Mouse (Mus musculus) testis, adult 2 months (tissue): ENCODE data around the gene Olfr763.

Experiments used
- CTCF ChIP-seq: fragments of 200-500 bp; IDR thresholded peaks from 2 replicates; pipeline ENCODE4 v1.5.1; 2012; ENCODE audit warnings: low read depth, mild to moderate bottlenecking, inconsistent platforms, low read length, moderate library complexity; ENCODE audit not compliant: control insufficient read depth, insufficient read depth, insufficient replicate concordance
- POLR2A ChIP-seq: fragments of 200-500 bp; IDR thresholded peaks from 2 replicates; pipeline ENCODE4 v1.6.1; 2012; ENCODE audit warnings: low read depth, mild to moderate bottlenecking, inconsistent platforms, low read length, moderate library complexity; ENCODE audit not compliant: control insufficient read depth

DNA sequence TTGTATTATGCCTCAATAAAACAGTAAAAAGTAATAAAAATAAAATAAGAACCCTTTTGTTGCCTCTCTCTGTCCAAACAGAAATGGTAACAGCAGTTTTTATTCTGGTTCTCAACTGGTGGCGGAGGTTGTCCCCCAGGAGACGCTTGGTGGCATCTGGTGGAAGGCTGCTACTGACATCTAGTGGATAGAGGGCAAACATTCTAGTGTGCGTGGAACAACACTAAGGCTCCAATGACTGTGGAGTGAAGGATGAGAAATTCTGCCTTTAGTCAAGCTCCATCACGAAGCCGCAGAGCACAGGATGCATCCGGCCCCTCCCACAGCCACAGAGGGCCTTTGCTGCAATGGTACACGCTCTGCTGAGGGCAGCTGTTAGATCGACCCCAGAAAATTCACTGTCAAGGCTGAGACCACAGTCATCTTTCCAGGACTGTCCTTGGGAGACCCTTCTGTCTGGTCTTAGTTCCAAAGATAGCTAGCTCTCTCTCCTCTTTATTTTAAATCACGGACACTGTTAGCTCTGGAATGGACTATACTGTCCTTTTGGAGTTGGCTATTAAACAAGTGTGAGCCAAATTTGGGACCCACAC is 33.0 kb upstream of the Olfr763 start:
- TF ChIP-seq CTCF (peak; percentile 46; the same call in 1 of the 2 replicates), POLR2A (no peak)
